Mouse (Mus musculus): ENCODE measurements around the gene Dennd1c.

The Dennd1c gene

DNA sequence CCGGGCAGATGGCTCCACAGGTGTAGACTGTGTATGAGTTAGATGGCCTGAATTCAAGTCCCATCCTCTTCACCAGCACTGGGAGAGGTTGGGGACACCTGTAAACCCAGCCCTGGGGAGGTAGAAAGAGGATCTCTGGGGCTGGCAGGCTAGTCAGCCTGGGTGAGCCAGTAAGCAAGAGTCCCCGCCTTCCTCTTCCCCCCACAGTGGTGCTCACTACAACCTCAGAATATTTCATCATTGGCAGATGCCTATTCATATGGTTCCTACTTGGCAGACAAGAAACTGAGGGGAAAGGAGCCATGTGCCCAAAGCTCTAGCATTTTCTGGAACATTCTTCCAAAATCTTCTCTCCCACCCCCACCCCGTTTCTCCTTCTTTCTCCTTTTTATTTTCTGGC lies 29.5 kb downstream of the Dennd1c start:
- no peak for DNase-seq (ENCODE audit: extremely low read depth, low read depth)

DNA sequence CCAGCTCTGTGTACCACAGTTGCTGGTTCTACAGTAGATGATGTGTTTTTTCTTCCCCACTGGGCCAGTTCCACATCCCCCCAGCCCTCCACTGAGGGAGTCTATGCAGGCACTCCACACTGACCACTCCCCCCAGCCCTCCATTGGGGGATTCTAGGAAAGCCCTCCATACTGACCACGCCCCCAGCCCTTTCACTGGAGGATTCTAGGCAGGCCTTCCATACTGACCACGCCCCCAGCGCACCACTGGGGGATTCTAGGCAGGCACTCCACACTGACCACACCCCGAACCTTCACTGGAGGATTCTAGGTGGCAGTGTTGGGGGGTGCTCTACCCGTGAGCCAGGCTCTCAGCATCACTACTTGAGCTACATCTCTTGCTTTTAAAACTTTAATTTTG lies 30.9 kb downstream of the Dennd1c start:
- DNase-seq (ENCODE audit: extremely low read depth, low read depth), result no peak

DNA sequence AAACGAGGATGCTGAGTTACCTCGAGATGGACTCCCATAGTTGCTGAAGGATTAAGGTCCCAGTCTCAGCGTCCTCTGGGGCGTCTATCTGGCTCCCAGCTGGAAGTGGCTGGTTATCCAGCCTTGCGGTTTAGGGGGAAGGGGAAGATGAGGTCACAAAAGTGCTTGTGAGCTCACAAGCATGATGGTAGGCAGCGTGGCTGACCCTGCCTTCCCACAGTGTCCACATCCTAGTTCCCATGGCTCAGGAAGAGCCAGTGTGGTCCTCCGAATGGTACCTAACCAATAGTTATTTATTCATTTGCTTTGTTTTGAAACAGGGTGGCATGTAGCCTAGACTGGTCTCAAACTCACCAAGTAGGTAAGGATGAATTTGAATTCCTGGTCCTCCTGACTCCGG lies 36.8 kb downstream of the Dennd1c start, which contains the start of gene Slc25a41:
TSS of gene Slc25a41 (minus strand) at position 101 of the 400 bp plus-strand sequence.
- no peak for DNase-seq (ENCODE audit: extremely low read depth, low read depth)

DNA sequence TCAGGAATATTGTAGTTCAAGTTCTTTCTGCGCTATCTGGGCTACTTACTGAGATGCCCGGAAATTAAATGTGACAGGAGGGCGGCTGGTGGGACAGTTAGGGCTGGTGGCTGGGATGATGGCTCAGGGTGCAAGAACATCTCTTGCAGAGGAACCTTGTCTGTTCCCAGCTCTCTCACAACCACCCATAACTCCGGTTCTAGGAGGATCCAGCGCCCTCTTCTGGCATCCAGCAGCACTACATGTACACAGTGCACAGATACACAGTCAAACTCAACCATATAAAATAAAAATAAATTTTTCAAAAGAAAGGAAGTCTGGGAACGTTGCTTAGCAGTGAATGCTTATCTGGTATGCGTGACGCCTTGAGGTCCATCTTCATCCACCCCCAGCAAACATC lies 39.3 kb downstream of the Dennd1c start:
- no peak for DNase-seq (ENCODE audit: extremely low read depth, low read depth)

DNA sequence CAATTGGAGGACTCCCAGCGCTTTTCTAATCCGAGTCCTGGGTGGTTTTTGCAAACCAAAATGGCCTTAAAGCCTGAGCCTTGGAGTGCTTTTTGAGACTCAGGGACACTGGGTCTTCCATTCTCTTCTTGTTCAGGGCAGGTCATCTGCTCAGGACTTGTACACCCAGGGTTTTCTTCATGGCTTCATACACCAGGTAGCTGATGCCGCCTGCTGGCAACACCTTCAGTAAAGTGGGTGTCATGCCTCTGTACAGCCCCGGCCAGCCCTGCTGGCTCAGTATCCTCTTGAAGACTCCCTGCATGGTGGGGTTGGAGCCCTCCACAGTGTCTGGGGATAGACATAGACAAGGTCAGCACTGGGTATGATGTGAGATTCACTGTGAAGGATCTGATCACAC lies 45.5 kb downstream of the Dennd1c start:
- no peak for DNase-seq (ENCODE audit: extremely low read depth, low read depth)

DNA sequence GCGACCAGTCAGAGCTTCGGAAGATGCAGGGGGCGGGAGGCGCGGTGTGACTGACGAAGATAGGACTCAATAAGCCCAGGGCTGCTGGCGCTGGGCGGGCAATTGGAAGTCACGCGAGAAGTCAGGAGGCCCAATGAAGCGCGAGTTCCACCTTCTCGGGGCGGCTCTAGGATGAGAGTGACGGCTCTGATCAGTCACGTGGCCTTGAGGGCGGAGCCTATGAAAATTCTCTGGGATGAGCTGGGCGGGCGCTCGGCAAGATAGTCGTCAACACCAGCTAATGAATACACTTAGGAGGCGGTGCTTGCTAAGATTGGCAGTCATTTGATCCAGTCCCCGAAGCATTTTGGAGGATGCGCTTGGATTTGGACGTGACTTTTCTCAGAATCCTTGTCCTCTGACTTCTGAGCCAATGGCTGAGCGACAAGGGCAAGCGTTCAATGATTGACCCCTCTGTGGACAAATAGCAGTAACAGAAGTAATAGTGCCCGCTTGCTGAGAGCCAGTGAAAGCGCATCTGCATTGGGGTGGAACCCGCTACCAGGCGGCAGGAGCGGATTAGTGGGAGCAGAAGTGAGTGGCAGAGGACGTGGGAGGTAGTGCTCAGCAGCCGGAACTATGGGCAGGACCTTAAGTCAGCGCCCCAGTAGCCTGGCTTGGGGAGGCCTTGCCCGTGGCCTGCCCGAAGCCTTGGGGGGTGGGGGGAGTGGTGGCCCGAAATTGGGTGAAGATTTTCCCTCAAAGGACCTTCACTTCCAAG lies 46.5 kb downstream of the Dennd1c start:
- DNase-seq (ENCODE audit: extremely low read depth, low read depth), result peak; percentile 100

DNA sequence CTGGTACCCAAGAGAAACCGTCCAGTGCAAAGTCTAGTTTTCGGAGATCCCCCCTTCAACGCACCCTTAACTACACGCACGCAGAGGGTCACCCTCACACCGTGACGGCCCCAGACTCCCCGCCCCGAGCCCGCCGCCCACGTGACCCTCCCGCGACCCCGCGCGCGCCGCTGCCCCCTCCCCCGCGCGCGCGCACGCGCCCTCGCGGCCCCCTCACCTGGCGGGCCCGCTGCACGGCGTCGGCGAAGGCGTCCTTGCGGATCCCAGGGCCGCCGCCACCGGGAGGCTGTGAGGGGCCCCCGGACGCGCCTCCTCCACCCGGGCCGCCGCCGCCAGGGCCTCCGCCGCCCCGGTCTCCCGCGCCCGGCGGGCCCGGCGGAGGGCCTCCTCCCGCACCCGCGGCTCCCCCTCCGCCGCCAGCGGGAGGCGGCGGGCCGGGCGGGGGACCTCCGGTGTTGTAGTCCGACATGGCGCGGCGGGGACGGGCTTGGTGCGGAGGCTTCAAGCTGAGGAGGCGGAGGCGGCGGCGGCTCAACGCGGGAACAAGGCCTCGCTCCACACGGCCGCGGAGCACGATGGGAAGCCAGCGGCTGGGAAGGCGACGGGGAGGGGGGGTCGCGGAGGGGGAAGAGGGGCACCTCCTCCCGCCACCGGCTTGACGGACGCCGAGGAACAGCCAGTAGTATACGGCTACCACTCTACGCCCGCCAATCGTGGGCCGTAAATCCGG lies 47.2 kb downstream of the Dennd1c start, which contains the start of gene Khsrp:
TSS of gene Khsrp (minus strand) at position 592 of the 730 bp plus-strand sequence.
- DNase-seq (ENCODE audit: extremely low read depth, low read depth), result no peak

DNA sequence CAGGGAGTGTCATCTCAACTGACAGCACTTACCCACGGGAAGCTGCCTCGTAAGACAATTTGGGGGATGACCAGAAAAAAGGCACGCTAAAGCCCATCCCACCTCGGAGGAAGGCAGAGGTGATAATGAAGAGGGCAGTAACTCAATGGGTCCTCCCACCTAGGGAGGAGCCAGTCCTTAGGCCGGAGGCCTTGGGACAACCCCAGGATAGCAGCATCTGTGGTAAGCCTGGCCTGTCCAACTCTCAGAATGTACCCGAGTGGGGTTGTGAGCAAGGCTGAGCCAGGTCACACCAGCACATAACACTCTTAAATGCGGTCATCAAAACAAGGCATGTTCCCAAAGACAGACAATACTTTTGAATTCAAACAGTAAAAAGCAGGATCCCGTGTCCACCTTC lies 48.6 kb downstream of the Dennd1c start:
- DNase-seq (ENCODE audit: extremely low read depth, low read depth), result no peak

DNA sequence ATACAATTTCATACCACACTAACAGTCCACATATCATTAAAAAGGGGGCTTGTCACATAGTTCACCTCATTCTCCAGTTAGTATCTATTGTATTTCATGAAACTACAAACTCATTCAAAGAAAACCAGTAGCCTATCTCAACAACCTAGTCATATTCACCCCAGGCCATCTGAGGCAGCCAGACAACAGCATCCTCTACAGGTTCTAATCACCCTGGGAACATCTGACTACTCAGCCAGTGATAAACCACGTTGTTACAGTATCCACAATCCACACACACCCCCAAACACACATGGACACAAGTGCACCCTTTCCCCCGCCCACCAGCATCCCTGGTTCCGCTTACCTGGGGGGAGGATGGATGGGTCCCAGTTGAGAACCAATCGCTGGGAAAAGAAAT lies 50.8 kb downstream of the Dennd1c start:
- no peak for DNase-seq (ENCODE audit: extremely low read depth, low read depth)

DNA sequence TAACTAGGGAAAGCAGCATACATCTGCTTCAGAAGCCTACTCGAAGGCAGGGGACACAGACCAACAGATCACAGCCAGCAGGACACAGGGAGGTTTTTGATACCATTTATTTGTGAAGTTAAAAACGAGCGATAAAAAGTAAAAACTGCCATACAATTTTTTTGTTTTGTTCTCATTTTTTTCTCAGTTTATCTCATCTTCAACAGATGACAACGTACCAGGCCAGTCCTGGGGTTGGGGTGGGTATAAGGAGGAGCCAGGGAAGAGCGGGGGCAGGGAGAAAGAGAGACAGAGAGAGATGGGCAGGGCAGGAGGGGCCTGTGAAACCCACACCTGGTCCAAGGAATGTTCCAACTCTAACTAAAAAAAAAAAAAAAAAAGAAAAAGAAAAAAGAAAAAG lies 57.4 kb downstream of the Dennd1c start:
- DNase-seq (ENCODE audit: extremely low read depth, low read depth), result no peak

DNA sequence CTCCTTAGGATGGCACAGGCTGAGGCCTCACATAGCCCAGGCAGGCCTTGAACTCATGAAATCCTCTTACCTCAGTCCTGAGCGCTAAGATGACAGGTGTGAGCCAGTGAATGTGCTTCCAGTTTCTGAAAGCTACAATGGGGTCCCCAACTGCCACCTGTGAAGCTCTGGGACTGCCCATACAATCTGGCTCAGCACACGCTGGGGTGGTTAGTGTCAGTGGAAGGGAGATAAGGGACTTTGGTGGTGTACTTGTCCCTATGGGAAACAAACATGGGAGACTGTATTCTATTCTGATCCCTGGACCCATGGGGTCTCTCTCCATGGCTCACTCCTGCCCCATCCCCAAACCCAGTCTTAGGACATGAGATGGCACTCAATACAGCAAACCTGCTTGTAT lies 58.6 kb downstream of the Dennd1c start:
- no peak for DNase-seq (ENCODE audit: extremely low read depth, low read depth)
